Mouse (Mus musculus) G1E (cell line): ENCODE measurements around the gene Grik4.

Experiments used
- CTCF ChIP-seq: IDR thresholded peaks from 2 replicates; pipeline ENCODE4 v1.5.1; 2012; ENCODE audit warnings: low read depth, low read length, inconsistent platforms, mixed read lengths
- GATA1 ChIP-seq: IDR thresholded peaks from 2 replicates; pipeline ENCODE4 v1.6.1; 2012; ENCODE audit warnings: borderline replicate concordance, low read length, inconsistent platforms, mixed read lengths

- TF ChIP-seq CTCF: no peak
- TF ChIP-seq GATA1: no peak
These were observed 112.7 kb downstream of the Grik4 start for GRCm38 (mm10) chr9:42831558-42831957.
